Mouse (Mus musculus): ENCODE results near the gene Ccdc149. TPM values are rescaled to one million over a fixed set of nuclear protein-coding genes. Genes with fewer than 3 reads are reported as not detected.

The Ccdc149 gene
- not detected in 3 replicates for total RNA-seq (2017)

DNA sequence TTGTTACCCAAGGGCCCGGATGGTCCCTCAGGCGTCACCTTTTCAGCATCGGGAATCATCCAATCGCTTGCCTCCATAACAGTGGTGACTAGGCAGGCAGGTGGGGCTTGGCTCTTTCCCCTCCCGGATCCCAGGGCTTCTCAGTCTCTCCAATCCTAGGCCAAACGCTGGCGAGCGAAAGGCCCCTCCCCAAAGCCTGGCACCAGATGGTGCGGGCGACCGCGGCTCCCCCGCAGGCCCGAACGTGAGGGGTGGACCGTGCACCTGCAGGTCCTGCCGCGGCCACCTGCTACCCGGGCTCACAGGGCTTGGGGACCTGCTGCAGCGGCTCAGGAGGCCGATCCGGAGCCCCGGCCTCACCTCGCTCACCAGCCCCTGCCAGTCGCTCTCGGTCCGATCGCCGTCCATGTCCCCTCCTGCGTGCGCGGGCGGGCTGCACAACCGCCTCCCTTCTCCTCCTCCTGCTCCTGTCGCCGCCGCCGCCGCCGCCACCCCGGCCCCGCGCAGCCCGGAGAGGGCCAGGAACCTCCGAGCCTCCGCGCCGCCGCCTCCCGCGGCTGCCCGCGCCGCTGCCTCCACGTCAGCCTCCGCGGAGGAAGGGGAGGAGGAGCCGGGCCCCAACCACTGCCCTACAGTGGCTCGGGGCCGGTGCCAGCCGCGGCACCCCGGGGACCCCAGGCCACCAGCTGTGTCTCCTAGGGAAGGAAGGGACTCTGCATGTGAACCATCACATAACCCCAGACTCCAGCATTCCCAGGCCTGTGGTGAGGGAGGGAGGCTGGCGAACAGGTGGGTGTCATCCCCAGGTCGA lies at the start of gene Ccdc149:
Ccdc149 (minus strand) TSS at position 531 of the 811 bp plus-strand sequence.
- no peak for ATAC-seq (replicated peaks; ENCODE audit: insufficient number of reproducible peaks, low FRiP score, low TSS enrichment, poor library complexity, severe bottlenecking)

DNA sequence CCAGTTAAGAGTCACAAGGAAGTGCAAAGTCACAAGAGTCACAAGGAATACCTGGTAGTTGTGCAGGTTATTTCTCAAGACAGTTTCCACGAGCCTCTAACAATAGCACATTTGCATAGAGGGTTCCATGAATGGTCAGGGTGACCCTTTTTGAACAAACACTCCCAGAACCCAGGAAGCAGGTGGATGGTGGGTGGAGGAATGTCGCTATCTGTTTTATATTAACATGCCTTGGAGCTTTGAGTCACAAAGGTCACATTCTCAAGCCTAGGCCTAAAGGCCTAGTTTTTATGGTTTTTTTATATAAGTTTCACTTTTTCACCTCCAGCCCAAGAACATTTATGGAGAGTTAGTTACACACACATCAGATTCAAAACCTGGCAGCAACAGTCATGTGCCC lies 48.6 kb upstream of the Ccdc149 start:
- ATAC-seq (replicated peaks; ENCODE audit: insufficient number of reproducible peaks, low FRiP score, low TSS enrichment, poor library complexity, severe bottlenecking) = no peak

DNA sequence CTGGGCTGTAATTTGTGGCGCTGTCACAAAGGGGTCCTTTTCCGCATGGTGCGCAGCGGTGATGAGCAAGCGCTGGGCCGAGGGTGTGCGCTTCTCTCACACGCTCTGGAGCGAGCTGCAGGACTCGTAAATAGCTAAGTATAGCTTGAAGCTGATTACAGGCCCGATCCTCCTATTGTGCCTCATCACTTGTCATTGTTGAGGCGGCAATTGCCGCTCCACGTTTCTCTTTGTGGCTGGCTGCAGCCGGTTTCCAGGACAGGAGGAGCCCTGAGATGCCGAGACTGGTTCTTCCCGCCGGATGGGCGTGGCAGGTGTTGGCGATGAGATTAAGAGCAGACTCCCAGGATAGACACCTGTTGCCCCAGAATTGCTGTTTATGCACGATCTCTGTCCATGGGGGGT lies 44.8 kb upstream of the Ccdc149 start:
- ATAC-seq (replicated peaks; ENCODE audit: insufficient number of reproducible peaks, low FRiP score, low TSS enrichment, poor library complexity, severe bottlenecking) = no peak

DNA sequence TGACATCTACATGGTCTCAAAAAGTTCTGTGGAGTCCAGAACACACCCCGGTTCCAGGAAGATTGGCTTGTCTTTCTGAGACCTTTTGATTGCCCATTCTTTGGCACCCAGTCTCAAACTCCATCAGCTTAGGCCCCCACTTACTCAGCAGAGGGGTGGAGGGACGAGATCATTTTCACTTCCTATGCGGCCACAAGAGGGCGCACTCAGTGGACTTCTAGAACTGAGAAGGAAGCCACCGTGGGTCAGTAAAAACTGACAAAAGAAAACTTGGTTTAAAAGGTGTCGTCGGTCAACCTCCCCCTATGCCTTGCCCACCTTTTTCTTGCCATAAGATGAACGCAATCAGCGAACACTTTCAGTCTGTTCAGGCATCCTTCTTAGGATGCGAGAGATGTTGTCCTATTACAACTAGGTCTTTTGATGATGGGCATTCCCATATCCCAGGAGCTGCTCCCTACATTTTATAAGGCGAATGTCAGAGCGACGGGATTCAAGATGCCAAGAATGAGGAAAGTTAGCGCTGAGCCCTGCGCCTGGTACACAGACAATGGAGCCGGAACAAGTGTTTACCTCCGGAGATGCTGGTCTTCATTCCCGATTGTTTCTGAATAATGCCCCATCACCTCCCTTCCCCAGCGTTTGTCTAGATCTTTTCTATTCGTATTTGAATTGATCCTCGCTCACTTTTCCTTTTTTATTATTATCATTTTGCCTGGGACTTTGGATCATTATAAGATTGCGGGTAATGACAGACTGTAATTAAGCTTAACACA lies 44.1 kb upstream of the Ccdc149 start:
- no peak for ATAC-seq (replicated peaks; ENCODE audit: insufficient number of reproducible peaks, low FRiP score, low TSS enrichment, poor library complexity, severe bottlenecking)

DNA sequence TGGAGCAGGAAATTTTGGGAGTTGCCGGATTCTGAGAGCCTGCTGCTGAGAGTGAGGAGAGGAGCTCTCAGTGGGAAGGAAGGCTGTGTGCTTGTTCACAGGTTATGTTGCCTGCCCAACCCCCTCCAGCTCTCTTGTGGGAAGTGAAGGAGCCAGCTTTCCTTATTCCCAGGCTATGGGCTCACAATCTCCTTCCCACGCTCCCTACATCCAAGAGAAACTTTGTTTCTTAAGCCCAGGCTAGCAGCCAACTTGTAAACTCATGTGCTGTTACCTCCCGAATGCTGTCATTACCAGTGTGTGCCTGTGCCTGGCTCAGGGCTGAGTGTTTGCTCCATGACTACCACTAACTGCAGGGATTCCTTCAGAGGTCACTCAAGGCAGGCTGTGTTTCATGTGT lies 39.8 kb upstream of the Ccdc149 start:
- ATAC-seq (replicated peaks; ENCODE audit: insufficient number of reproducible peaks, low FRiP score, low TSS enrichment, poor library complexity, severe bottlenecking) = no peak

DNA sequence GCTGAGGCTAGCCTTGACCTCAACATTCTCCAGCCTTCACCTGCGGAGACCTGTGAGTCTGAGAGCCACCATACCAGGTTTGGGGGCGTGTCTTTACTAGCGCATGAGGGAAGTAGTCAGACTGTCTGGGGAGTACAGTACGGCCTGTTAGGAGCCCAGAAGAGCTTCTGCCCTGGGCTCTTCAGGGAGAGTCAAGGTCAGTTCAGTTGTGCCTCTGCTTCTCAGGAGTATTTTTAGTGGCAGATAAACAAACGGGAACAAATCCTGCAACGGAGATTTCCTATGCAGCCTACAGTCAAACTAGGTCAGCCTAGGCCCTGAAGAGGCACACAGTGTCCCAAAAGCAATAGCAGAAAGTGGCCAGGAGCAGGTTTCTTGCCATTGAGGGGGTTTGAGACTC lies 38.1 kb upstream of the Ccdc149 start:
- ATAC-seq (replicated peaks; ENCODE audit: insufficient number of reproducible peaks, low FRiP score, low TSS enrichment, poor library complexity, severe bottlenecking) = no peak

DNA sequence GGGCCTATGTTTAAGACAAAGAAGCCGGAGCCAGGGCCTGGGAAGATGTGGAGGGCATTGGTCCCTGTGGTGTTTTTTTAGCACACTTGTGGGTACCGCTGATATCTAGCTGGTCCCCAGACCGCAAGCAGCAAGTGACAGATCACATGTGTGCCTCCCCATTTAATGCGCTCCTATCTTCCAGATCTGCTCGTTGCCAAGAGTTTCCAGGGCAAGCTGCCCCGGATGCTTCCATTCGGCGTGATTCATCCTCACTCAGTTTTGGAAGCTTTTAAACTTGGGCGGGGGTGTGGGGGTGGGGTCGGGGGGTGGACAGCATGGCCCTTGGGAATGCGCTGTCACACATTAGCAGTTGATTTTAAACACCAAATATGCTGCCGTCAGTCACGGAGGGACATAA lies 33.3 kb upstream of the Ccdc149 start:
- ATAC-seq (replicated peaks; ENCODE audit: insufficient number of reproducible peaks, low FRiP score, low TSS enrichment, poor library complexity, severe bottlenecking) = no peak

DNA sequence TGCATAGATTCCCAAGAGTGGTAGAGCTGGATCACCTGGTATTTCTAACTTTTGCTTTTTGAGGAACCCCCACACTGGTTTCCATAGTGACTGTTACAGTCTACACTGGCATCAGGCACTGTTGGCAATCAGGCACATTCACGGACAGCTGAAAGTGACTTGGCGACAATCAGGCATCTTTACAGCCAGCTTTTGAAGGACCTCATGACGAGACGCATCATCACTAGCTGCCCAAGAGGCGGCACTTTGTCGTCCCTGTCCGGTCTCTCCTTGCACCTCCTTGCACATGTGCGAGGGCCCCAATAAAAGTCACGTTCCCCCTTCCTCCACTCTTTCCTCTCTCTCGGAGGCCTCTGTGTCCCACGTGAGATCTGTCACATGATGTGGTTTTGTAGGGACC lies 32.8 kb upstream of the Ccdc149 start:
- ATAC-seq (replicated peaks; ENCODE audit: insufficient number of reproducible peaks, low FRiP score, low TSS enrichment, poor library complexity, severe bottlenecking) = no peak

DNA sequence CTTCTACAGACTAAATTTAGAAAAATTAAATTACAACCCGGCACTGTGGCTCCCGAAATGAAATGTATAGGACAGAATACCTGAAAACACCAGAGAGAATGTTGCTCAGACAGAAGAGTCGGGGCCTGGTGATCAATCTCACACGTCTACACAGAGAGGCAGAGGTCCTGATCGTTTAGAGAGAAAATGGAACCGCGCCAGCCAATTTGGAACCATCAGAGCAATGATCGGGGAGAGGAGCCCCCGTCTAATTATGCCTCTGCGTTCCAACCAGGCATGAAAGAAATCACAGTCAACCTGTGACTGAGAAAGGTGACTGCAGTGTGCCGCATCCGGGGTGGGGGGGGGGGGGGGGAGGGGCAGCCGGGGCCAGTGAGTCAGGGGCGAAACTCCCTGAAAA lies 24.4 kb upstream of the Ccdc149 start:
- ATAC-seq (replicated peaks; ENCODE audit: insufficient number of reproducible peaks, low FRiP score, low TSS enrichment, poor library complexity, severe bottlenecking) = no peak

DNA sequence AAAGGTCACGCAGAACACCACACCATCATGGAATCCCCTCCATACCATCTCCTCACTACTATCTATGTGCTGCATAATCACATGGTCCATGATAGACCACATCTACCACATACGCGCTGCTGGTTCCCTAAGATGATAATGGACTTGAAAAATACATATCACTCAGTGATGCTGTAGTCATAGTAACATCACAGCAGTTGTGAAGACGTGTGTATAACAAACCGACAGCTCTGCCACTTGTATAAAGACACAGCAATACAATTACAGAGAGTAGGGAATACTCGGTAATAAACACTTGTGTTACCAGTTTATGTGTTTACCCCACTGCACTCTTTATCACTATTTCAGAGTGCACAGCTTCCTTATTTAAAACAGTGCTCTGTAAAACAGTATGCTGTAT lies 20.2 kb upstream of the Ccdc149 start:
- no peak for ATAC-seq (replicated peaks; ENCODE audit: insufficient number of reproducible peaks, low FRiP score, low TSS enrichment, poor library complexity, severe bottlenecking)

DNA sequence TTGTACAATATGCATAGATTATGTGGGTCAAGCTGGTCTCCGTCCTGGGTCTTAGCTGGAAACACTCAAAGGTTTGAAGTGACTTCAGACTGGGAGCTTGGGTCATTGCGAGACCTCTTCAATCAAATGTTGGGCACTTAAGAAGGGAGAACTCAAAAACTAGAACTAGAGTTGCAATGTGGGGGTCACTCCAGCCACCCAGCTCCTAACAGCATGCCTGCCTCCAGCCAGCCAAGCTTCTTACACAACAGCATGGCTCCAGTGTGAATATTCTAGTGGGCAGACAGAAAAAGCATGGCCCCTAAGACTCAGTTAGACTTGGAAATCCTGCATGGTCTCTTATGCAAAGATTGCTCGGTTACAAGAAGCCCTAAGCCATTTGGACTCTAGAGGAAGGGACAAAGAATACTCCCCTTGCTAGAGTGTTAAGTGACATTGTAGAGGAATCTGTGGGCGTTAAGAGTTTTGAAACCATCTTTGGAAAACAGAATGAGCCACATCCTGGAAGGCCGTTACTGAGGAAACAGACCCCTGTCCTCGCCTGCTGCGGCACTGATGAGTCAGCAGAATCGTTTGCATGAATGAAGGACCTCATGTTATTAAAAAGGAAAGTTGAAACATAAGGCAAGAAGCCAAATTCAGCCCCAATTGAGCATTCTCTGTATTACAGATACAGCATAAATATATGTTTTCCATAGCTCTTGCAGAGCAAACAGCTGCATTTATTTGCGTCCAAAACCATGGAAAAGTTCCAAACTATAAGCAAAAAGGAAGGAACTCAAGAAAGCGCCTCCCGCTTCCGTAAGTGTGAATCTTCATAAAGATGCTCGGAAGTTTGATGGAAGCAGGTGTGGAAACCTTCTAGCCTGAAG lies 16.5 kb upstream of the Ccdc149 start:
- no peak for ATAC-seq (replicated peaks; ENCODE audit: insufficient number of reproducible peaks, low FRiP score, low TSS enrichment, poor library complexity, severe bottlenecking)

DNA sequence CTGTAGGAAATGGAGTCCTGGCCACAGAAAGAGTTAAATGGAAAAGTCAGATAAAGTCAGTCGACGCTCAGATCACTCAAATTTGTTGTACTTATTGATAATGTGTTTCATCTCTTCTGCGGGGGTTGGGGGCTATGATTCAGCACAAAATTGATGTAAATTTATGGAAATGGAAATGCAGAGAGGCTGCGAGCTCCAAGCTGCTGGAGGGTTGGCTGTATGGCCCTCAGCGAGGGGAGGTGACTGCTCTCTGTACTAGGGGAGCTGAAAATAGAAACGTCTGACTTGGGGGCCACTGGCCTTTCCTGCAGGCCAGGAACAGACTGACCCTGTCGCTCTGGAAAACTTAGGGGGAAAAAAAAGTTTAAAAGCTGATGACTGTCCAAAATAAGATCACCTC lies 5.5 kb upstream of the Ccdc149 start:
- no peak for ATAC-seq (replicated peaks; ENCODE audit: insufficient number of reproducible peaks, low FRiP score, low TSS enrichment, poor library complexity, severe bottlenecking)

DNA sequence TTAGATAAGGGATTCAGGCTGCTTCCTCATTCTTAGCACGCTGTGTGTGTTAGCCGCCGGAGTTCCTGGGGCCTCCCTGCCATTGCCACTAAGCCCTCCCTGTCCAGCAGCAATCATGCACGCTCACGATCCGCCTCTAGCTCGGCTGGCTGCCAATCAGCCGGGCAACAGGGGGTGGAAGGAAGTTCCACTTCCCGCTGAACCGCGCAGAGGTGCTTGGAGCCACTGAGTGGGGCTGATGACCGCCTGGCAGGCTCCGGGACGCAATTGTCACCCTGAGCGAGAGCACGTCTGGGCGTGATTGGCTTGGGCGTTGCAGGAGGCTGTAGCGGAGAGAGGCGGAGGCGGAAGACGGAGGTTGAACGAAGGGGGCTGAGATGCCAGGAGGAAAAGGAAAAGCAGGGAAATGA lies 5.0 kb upstream of the Ccdc149 start:
- ATAC-seq (replicated peaks; ENCODE audit: insufficient number of reproducible peaks, low FRiP score, low TSS enrichment, poor library complexity, severe bottlenecking) = peak; percentile 71

DNA sequence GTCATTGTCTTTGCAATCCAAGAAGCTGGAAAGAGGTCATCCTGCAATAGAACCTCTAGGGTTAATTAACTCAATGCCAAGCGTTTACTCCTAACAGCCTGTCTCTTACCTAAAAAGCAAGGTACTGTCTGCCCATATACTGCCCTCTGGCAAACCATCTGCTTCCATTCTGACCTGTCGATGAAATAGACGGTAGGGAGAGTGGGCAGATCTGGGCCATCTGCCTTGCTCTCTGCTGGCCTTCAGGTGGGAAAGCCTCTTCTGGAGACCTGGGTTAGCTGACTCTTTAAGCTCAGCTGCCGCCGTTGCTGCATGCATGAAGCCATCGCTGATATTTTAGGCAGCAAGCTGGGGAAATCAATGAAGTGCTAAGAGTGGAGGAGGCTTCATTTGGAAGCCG lies 2.7 kb upstream of the Ccdc149 start:
- ATAC-seq (replicated peaks; ENCODE audit: insufficient number of reproducible peaks, low FRiP score, low TSS enrichment, poor library complexity, severe bottlenecking) = no peak

DNA sequence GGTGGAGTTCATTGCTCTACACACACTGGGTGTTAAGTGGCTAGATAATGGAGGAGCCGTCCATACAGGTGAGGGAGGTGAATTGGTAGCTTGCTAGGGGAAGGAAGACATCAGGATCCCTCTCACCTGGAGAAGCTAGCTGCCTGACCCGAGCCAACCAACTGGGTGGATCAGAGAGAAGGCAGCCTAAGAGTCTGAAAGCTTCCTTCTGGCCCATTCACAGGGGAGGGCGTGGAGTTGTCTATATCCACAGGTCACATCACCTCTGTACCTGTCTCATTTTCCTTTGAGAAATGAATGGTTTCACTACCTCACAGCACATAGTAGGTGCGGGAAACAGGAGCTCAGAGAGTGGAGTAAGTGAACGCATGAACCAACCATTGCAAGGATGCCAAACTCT lies 770 bp downstream of the Ccdc149 start:
- no peak for ATAC-seq (replicated peaks; ENCODE audit: insufficient number of reproducible peaks, low FRiP score, low TSS enrichment, poor library complexity, severe bottlenecking)

DNA sequence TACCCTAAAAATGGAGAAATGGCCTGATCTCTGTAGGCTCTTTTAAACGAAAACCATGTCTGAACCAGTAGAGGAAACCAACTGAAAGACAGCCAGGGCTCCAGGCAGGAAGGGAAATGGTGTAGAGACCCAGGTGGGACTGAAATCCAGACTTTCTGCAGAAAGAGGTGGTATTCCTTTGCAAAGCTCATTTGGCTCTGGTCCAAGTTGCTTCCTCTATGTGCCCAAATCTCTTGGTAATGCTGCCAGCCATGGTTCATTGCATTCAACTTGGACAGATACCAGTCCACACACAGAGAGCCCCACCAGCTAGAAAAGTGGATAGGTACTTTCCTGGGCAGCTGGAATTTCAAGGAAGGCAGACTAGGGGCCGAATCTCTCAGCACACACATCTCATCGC lies 3.5 kb downstream of the Ccdc149 start:
- ATAC-seq (replicated peaks; ENCODE audit: insufficient number of reproducible peaks, low FRiP score, low TSS enrichment, poor library complexity, severe bottlenecking) = no peak

DNA sequence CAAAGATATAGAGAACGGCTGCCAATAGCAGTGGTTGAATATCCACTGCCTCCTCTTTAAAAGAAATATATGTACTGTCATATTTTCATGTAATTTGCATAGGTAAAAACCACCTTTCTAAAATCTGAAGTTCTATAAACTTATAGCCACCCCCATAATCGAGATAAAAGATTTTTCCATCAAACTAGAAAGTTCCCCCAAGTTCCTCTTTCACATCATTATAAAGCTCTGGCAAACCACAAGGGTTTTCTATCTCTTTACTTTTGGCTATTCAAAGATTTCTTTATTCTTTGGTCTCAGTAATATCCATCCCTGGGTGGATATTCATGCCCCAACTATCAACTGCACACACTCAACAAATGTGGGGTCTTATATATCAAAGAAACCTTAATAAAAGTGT lies 8.9 kb downstream of the Ccdc149 start:
- no peak for ATAC-seq (replicated peaks; ENCODE audit: insufficient number of reproducible peaks, low FRiP score, low TSS enrichment, poor library complexity, severe bottlenecking)

DNA sequence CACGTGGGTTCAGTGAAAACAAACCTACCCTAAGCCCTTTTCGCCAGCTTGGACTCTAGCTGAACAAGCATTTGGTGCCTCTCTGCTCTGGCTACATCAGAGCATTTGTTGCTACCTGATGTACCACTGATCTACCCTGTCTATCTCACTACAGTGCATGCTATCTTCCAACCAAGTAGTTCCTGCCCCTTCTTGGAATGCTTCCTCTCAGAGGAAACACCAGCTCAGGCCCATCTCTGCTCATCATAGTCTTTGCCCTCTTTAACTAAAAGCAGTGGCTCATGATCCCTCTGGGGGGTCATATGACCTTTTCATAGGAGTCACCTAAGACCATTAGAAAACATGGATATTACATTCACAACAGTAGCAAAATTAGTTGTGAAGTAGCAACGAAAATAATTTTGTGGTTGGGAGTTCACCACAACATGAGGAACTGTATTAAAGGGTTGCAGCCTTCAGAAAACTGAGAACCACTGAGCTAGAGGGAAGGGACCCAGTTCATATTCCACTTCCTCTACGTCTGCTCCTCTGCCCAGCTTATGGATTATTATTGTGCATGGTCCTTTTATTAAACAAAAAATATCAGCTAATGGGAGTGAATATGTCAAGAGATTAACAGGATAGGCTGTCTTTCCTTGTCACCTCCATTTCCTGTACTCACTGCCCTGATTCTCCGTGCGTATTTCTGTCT lies 9.7 kb downstream of the Ccdc149 start:
- ATAC-seq (replicated peaks; ENCODE audit: insufficient number of reproducible peaks, low FRiP score, low TSS enrichment, poor library complexity, severe bottlenecking) = no peak

DNA sequence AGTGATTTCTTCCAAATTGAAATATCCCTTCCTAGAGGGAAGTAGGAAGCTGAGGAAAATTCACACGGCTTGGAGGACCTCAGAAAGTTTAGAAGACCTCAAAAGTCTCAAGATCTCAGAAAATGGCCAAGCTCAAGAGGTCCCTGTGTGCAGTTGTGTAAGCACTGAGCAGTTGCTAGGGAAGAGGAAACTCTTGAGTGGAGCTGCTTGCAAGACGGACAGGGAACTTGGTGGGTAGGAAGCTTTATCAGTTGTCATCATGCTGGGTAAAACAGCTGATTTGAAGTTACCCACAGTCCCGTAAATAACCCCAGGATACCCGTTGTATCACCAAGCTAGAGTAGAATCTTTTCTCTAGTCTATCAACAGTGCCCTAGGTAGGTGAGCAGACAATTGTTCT lies 12.0 kb downstream of the Ccdc149 start:
- no peak for ATAC-seq (replicated peaks; ENCODE audit: insufficient number of reproducible peaks, low FRiP score, low TSS enrichment, poor library complexity, severe bottlenecking)
